Mouse (Mus musculus) liver, postnatal 0 days (tissue): Measurements from ENCODE around the gene Nav1.

Source experiments
- CTCF ChIP-seq: sonication (generic); IDR thresholded peaks from 2 replicates; pipeline ENCODE4 v1.5.1; 2016; ENCODE audit warnings: antibody characterized with exemption, low read depth
- EP300 ChIP-seq: IDR thresholded peaks from 2 replicates; pipeline ENCODE4 v1.6.1; 2016; ENCODE audit warnings: antibody characterized with exemption, low read depth, mild to moderate bottlenecking

- TF ChIP-seq CTCF (no peak), EP300 (no peak)
Observed at GRCm38 (mm10) chr1:135624646-135625045, 17.6 kb upstream of the Nav1 start.
